Mouse (Mus musculus): ENCODE measurements around the gene Zdhhc9. TPM values are rescaled to one million over a fixed set of nuclear protein-coding genes. Genes with fewer than 3 reads are reported as not detected.

Zdhhc9 gene
- 5.9 and 6.3 TPM in 2 replicates for polyA plus RNA-seq (2015; fragmentation: Nextera tagmentation; extraction: Ambion mirVana)

DNA sequence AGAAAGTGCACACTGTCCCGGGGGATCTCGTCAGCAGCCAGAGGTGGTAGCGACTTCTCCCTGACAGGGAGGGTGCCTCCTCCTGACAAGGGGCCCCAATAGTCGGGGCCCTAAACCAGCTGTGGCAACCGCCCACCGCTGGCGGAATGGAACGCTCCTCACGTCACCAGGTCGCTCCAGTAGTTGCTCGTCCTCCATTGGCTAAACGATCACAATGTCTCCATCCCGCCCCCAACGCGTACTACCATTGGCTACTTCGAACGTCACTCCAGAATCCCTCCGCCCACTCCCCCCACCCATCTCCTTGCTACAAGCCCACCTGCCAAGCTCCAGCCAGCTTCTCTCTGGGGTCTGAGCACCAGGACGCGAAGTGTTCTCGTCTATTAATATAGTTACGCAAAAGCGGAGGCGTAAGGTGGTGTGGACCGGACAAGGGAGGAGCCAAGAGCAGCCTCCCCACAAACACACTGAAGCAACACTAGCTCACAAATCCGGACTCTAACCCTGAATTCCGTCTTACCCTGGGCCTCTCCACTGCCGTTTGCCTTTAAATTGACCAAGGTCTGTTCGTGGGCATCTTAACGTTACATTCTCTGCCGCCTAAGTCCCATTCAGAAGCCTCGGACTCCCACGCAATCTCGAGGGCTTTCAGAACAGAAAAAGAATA, at the start of gene Zdhhc9:
TSS of gene Zdhhc9 (minus strand) at position 360 of the 667 bp plus-strand sequence.

GRCm38 (mm10) chrX:48256468-48257007, 47.9 kb upstream of the Zdhhc9 start, which contains the start of gene Utp14a:
TSS of gene Utp14a (plus strand) at chrX:48256862.

GRCm38 (mm10) chrX:48146262-48146661, 62.4 kb downstream of the Zdhhc9 start, which contains the start of gene Sash3:
TSS of gene Sash3 (plus strand) at chrX:48146436.

Other genes with a start within 250 kb of the Zdhhc9 start
- gene Apln, start 174.0 kb downstream of the Zdhhc9 start, polyA plus RNA-seq (2015; fragmentation: Nextera tagmentation; extraction: Ambion mirVana) = 1.5 and 1.8 TPM in 2 replicates
- gene Xpnpep2, start 100.2 kb downstream of the Zdhhc9 start, polyA plus RNA-seq (2015; fragmentation: Nextera tagmentation; extraction: Ambion mirVana) = 0.14 and 0.24 TPM in 2 replicates
- gene Sash3, start 62.4 kb downstream of the Zdhhc9 start, polyA plus RNA-seq (2015; fragmentation: Nextera tagmentation; extraction: Ambion mirVana) = 1.4 and 1.7 TPM in 2 replicates
- 12.7 and 14.0 TPM in 2 replicates for gene Utp14a, start 48.0 kb upstream of the Zdhhc9 start, polyA plus RNA-seq (2015; fragmentation: Nextera tagmentation; extraction: Ambion mirVana)
- gene Bcorl1, start 132.5 kb upstream of the Zdhhc9 start, polyA plus RNA-seq (2015; fragmentation: Nextera tagmentation; extraction: Ambion mirVana) = 4.8 and 6.3 TPM in 2 replicates